Mouse (Mus musculus): ENCODE measurements around the gene Pde8b.

Gene Pde8b

DNA sequence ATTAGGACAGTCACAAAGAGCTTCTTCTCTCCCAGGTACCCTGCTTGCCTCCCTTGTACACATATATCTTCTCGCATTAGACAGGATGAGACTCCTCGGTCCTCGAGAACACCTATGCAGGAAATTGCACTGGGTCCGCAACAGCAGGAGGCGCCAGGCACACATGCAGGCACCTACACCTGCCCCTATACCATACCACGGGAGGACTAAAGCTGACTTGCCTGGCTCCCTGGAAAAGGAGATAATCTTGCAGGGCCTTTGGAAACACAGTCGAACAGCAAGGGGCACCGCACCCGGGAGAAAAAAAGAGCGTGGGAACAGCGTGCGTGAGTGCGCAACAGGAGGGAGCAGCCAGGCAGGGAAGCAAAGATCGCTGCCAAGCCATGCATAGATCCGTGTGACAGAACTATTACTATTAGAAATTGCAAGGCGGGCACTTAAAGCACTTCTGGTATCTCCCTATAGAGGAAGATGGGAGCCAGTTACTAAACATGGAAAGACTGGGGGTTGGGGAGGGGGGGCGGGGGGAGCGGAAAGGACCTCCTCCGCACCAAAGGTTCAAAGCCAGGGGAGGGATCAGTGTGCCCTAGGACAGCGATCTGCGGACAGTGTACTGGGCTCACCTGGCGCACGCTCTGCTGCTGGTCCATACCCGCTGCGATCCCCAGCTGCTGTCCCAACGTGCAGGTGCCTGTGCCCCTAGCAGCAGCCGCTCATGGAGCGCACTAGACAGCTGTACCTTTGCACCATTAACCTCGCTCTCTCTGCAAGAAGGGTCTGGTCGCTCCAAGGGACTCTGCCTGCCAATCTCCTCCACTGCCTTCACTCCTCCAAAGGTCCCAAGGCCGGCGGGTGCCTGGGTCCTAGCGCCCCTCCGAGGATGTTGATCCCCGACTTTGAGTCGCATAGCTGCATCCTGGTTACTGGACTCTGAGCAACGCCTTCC is at the start of gene Pde8b:
Gene Pde8b, minus strand, starts transcription at position 826 of the 946 bp plus-strand sequence.
- peak; percentile 62 for DNase-seq (ENCODE audit: low spot score)

DNA sequence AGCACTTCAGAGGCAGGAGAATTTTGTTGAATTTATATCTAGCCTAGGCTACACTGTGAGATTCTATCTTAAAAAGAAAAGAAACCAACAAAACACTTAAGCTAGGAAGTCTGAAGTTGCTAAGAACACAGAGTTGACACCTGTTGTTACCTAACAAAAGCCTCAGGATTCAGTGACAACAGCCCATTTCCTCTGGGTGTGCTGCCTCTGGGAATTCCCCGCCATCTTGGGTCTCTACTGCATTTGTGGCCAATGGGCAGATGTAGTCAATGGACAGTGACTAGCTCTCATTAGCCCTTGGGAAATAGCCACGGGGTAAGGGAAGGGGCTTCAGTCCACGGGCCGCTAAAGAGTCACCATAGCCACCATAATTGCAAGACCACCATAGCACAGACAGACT is 41.8 kb upstream of the Pde8b start:
- DNase-seq (ENCODE audit: low spot score), result no peak

DNA sequence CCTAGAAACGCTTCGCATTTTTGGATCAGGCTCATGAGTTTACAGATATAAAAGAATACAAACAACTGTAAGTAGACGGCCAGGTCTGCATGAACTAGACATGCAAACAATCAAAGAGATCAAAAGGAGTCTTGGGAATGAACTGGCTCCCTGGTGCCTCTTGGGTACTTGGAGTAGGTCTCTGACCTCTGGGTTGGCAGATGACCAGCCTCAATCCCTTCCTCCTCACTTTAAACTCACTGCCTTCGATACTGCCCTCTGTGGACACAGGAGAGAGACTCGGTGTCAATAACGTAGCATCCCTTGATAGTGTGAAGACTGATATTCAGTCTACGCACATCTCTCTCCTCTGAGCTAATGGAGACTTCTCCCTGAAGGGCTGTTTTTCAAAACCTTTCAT is 37.9 kb upstream of the Pde8b start:
- DNase-seq (ENCODE audit: low spot score), result no peak

DNA sequence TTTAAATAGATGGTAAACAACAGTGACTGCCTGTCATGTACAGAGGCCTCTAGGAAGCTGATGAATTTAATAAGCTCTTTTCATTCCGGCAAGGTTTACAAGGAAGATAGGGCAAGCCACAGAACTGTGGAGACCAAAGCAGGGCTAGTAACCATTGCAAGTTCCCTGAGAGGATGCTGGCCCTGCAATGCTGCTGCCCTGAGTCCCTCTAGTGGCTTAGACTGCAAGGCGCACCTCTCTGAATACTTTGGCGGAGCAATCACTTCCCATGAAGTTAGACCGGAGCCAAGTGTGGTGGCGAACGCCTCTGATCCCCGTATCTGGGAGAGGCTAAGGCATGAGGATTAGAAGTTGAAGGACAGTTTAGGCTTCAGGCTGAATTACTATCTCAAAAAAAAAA is 36.9 kb upstream of the Pde8b start:
- peak; percentile 74 for DNase-seq (ENCODE audit: low spot score)

DNA sequence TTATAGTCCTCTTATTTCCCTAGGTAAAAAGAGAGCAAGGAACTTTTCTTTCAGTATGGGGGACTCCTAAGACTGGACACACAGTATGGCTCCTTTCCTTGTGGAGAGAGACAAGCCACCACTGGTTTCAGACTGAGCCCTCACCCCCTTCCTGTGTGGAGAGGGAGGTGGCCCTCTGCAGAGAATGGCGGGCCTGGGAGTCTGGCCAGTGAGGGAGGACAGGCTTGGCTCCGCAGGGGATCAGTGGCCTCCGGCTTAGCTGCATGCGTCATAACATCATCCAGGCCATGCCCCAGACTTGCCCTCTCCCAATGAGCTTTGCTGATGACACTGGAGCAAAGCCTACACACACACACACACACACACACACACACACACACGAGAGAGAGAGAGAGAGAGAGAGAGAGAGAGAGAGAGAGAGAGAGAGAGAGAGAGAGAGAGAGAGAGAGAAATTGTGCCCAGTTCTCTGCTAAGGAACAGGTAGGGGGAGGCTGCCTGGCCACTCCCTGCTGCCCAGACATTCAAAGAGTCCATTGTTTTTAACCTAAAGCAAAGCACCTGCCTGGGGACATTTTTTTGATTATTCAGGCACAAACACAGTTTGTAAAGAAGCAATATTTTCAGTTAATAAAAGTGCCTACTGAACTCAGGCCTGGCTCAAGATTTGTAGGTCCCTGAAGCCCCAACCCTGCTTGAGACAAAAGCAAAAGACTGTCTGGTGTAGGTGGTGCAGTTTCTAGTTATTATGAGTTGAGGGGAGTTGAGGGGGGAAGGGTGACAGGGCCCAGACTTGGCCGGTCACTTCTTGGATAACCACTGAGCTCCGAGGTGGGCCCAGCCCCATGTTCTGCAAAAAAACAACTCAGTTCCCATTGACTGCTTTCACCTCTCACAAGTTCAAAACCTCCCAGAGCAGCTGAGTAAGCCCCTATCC is 31.9 kb upstream of the Pde8b start:
- DNase-seq (ENCODE audit: low spot score), result no peak

- no peak for DNase-seq (ENCODE audit: low spot score)
Observed at GRCm38 (mm10) chr13:95278426-95279025, 28.4 kb upstream of the Pde8b start.

- DNase-seq (ENCODE audit: low spot score), result no peak
Observed at GRCm38 (mm10) chr13:95264691-95265090, 14.6 kb upstream of the Pde8b start.

DNA sequence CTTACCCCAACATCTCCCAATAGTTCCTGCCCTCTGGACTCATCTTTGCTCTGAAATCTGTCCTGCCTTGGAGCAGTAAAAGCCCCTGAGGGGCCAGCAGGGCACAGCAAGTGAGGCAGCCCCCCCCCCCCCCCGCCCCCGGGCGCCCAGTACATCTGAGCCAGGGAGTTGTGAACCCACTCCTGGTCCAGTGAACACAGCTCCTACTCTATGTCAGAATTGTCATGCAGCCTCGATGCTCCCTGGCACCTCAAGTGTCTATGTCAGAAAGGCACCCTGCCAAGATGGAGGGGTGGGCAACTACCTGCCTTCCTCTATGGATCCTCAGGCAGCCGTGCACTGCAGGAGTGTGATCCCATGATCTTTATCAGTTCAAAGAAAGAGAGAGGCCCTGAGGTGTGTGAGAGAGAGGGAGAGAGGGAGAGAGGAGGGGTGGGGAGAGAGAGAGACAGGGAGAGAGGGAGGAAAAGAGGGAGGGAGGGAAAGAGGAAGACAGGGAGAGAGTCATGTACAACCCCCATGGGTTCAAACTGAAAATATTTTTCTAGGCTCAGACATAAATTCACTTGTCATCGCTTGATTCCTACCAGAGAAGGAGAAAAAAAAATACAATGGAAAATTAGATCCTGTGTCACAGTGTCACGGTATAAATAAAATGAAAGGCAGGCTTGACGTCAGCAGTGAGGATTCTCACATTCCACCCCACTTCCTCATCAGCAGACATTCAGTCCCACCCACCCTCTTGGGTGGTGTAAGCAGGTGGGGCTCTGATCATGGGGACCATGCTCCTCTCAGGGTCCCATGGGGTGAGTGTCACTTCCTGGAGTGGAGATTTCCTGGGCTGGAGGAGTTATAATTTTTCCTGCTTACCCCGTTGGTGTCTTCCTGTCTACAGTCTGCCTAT is 11.0 kb upstream of the Pde8b start:
- no peak for DNase-seq (ENCODE audit: low spot score)

DNA sequence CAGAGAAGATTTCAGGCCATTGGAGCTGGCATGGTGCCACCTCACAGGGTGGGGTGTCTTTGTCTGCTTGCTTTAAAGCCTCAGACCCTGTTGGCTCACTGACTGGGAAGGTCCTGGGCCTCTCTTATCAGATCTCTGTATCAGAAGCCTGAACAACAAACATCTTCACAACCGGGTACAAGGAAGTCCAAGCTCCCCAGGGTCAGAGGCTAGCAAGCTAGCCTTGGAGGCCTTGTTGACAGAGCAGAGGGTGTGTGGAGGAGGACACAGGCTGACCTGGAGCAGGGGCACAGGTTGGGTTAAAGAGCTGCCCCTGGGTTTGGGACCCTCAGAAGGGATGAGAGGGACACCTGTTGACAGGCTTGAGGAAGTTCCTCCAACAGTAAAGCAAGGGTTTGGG is 10.3 kb upstream of the Pde8b start:
- peak; percentile 69 for DNase-seq (ENCODE audit: low spot score)

- DNase-seq (ENCODE audit: low spot score), result no peak
Observed at GRCm38 (mm10) chr13:95257083-95257482, 6.9 kb upstream of the Pde8b start.

DNA sequence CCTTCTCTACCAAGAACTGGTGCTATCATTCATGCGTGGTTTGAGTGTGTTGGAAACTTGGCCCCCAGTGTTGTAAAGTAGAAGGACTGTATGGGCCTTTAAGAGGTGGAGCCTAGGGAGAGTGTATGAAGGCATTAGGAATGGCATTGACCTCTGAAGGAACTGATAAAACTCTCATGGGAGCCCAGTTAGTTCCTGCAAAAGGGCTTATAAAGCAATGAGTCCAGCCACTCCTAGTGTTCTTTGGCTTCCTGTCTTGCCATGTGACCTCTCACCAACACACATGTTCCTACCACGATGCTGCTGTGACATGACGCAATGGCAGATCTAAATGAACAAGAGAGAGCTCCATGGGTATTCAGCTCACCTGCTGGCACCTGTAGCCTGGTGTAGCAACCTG is 4.9 kb upstream of the Pde8b start:
- DNase-seq (ENCODE audit: low spot score), result no peak

- DNase-seq (ENCODE audit: low spot score), result no peak
Observed at GRCm38 (mm10) chr13:95243026-95243425, 7.1 kb downstream of the Pde8b start.

DNA sequence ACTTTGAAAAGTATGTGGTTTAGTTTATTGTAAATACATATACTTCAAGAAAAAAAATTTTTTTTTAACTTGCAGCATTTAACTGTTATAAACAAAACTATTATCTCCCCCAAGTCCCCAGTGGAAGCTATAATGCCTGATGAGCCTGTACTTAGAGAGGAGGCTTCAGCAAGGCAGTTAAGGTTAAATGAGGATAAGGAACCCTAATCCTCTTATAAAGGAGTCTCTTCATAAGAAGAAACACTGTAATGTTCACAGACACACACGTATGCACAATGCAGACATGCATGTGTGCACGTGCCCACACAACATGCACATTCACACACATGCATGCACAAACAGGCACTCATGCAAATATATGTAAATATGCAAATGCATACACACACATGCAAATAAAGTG is 12.6 kb downstream of the Pde8b start:
- no peak for DNase-seq (ENCODE audit: low spot score)

GRCm38 (mm10) chr13:95235261-95235660 is 14.9 kb downstream of the Pde8b start:
- DNase-seq (ENCODE audit: low spot score), result no peak

- no peak for DNase-seq (ENCODE audit: low spot score)
Observed at GRCm38 (mm10) chr13:95231366-95232138, 18.6 kb downstream of the Pde8b start.

DNA sequence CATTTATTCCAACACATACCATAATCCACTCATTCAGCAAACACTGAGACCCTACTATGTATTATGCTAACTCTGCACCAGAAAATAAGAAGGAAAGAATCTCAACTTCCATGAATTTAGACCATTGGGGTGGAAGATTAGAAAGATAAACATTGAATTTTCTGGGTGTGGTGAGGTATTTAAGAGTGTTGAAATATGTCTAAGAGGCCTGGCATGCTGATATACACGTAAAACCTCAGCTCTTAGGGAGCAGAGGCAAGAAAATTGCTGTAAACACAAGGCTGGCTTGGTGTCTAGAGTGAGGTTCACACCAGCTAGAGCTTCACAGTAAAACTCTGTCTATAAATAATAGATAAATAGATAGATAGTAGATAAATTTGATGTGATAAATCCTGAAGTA is 19.8 kb downstream of the Pde8b start:
- no peak for DNase-seq (ENCODE audit: low spot score)

DNA sequence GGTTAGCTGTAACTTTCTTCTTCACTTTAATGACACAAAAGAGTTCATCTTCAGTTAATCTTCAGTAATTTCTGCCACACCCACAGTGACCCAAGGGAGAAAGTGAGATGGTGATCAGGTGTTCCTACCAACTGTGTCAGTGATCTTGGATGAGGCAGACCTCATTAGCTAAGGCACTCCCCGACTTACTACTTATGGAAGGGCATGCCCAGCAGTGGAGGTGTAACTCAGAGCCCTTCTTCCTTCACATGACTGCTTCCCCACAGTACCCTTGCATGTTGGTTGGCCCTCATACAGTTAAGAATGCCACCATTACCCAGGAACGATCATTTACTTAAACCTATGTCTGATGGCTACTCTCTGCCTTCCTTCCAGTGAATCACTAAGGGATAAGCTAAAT is 25.6 kb downstream of the Pde8b start:
- DNase-seq (ENCODE audit: low spot score), result no peak

DNA sequence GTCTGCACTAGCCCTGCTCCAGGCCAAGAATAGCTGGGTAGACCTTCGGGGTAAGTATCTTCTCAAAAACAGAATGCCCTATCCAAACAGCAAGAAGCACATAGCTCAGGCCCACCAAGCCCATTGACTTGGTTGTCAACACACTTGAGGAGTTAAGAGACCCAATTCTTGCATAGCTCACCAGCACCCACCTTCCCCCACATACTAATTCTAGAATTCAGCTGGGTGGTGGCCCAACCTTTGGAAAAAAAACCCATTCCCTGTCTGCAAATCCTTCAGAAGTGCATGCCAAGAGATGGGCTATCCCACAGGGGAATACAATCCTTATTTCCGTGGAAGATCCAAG is 26.7 kb downstream of the Pde8b start:
- DNase-seq (ENCODE audit: low spot score), result no peak

DNA sequence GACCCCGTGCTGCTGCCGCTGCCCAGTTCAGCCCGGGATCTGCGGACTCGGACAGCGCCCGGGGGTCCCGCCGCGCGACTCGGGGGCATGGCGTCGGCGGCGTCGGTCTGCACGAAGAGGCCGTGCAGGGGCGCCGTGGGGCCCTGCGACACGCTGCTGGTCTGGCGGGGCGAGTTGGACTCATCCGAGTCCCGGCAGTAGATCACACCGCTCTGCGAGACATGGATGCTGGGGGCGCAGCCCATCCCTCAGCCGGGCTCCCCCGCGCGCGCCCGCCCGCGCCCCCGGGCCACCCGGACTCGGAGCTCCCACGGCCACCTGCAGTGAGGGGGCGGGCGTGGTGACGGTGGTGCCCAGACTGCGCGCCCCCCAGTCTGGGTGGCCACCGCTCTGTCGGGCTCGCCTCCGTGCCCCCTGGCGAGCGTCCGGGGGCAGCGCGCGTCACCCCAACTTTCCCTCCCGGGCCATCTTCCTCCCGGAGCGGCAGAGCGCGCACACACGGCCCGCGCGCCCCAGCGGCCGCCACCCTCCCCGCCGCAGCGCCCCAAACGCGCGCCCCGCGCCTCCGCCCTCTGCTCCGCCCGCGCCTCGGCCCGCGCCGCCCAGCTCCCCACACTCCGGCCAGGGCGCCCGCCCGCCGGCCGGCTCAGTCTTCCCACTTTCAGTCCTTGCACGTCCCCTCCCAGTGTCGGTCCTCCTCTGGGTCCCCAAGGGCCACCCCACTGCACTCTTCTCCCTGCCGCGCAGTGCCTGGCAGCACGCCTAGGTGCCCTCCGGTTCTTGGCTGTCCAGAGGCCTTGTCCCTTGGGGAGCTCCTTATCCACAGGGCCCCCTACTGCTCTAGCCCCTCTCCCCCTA is 27.3 kb downstream of the Pde8b start:
- peak; percentile 20 for DNase-seq (ENCODE audit: low spot score)

Data from yolk sac, embryonic 10.5 days (tissue).